Mouse (Mus musculus): Measurements from ENCODE around the gene Ppig. TPM values are rescaled to one million over a fixed set of nuclear protein-coding genes. Genes with fewer than 3 reads are reported as not detected.
"Not testable (repeated sequence)": the region's sequence is repeated elsewhere in the genome, so short reads cannot be mapped to it uniquely, and the experiment has no call there.

Ppig gene
- polyA plus RNA-seq (2012; rRNA removed): 2.9 and 3.4 TPM in 2 replicates

GRCm38 (mm10) chr2:69722273-69722649 lies at the start of gene Ppig:
Gene Ppig, plus strand, starts transcription at chr2:69722545.
- DNase-seq (ENCODE audit: low read depth): no peak

- no peak for DNase-seq (ENCODE audit: low read depth)
These were observed 48.6 kb upstream of the Ppig start for GRCm38 (mm10) chr2:69673723-69674122.

- no peak for DNase-seq (ENCODE audit: low read depth)
These were observed 47.1 kb upstream of the Ppig start for GRCm38 (mm10) chr2:69675266-69675665.

- DNase-seq (ENCODE audit: low read depth): no peak
These were observed 45.6 kb upstream of the Ppig start for GRCm38 (mm10) chr2:69676713-69677112.

- DNase-seq (ENCODE audit: low read depth): not testable (repeated sequence)
These were observed 45.1 kb upstream of the Ppig start for GRCm38 (mm10) chr2:69677215-69677614.

- no peak for DNase-seq (ENCODE audit: low read depth)
These were observed 42.4 kb upstream of the Ppig start for GRCm38 (mm10) chr2:69679990-69680389.

GRCm38 (mm10) chr2:69681931-69682330 lies 40.4 kb upstream of the Ppig start:
- DNase-seq (ENCODE audit: low read depth): no peak

- no peak for DNase-seq (ENCODE audit: low read depth)
These were observed 39.1 kb upstream of the Ppig start for GRCm38 (mm10) chr2:69683036-69683805.

GRCm38 (mm10) chr2:69684488-69684887 lies 37.9 kb upstream of the Ppig start:
- DNase-seq (ENCODE audit: low read depth): no peak

GRCm38 (mm10) chr2:69690214-69690613 lies 32.1 kb upstream of the Ppig start:
- no peak for DNase-seq (ENCODE audit: low read depth)

- no peak for DNase-seq (ENCODE audit: low read depth)
These were observed 31.5 kb upstream of the Ppig start for GRCm38 (mm10) chr2:69690843-69691242.

- no peak for DNase-seq (ENCODE audit: low read depth)
These were observed 28.8 kb upstream of the Ppig start for GRCm38 (mm10) chr2:69693501-69693900.

- DNase-seq (ENCODE audit: low read depth): no peak
These were observed 21.9 kb upstream of the Ppig start for GRCm38 (mm10) chr2:69700446-69700845.

- no peak for DNase-seq (ENCODE audit: low read depth)
These were observed 10.2 kb upstream of the Ppig start for GRCm38 (mm10) chr2:69712171-69712570.

- DNase-seq (ENCODE audit: low read depth): no peak
These were observed 9.2 kb upstream of the Ppig start, which contains the start of gene Fastkd1 for GRCm38 (mm10) chr2:69712981-69713625. Gene Fastkd1, minus strand, starts transcription at chr2:69713516.

GRCm38 (mm10) chr2:69713626-69714014 lies 8.7 kb upstream of the Ppig start:
- DNase-seq (ENCODE audit: low read depth): no peak

- no peak for DNase-seq (ENCODE audit: low read depth)
These were observed 8.2 kb upstream of the Ppig start for GRCm38 (mm10) chr2:69714126-69714525.

- no peak for DNase-seq (ENCODE audit: low read depth)
These were observed 5.9 kb upstream of the Ppig start for GRCm38 (mm10) chr2:69716483-69716882.

GRCm38 (mm10) chr2:69719121-69719520 lies 3.2 kb upstream of the Ppig start:
- no peak for DNase-seq (ENCODE audit: low read depth)

GRCm38 (mm10) chr2:69722650-69723518 lies 539 bp downstream of the Ppig start:
- peak; percentile 33 for DNase-seq (ENCODE audit: low read depth)

- DNase-seq (ENCODE audit: low read depth): no peak
These were observed 1.1 kb downstream of the Ppig start for GRCm38 (mm10) chr2:69723519-69723825.

GRCm38 (mm10) chr2:69745091-69745490 lies 22.7 kb downstream of the Ppig start:
- DNase-seq (ENCODE audit: low read depth): no peak

- DNase-seq (ENCODE audit: low read depth): no peak
These were observed 38.6 kb downstream of the Ppig start for GRCm38 (mm10) chr2:69760980-69761379.
